Mouse (Mus musculus) bone marrow macrophage, adult 2 months (primary cell): ENCODE data around the gene LTO1.

Experiments
- CTCF ChIP-seq: IDR thresholded peaks from 2 replicates; pipeline ENCODE4 v1.5.1; 2012; ENCODE audit warnings: low read depth, mild to moderate bottlenecking, low read length, moderate library complexity
- POLR2A ChIP-seq: IDR thresholded peaks from 2 replicates; pipeline ENCODE4 v1.6.1; 2012; ENCODE audit warnings: mild to moderate bottlenecking, low read depth, low read length, borderline replicate concordance

DNA sequence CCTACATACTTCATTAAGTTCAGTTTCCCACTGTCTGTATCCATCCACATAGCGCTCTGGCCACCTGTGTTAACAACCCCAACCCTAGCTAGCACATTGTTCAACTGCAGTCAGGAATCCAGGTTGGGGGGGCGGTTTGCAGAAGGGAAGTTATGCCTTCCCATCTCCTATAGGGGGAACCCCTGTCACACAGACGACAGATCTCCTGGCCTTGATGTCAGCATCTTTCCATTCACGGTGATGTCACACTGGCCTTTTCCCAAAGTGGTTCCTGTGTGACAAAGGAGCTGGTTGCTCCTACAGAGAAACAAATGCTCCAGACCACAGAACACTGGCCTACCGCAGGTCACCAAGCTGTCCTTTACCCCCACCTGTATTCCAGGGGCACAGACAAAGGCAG lies 20.7 kb downstream of the LTO1 start:
- no peak for TF ChIP-seq POLR2A
- TF ChIP-seq CTCF = peak; percentile 33; the same call in 1 of the 2 replicates
